Mouse (Mus musculus) limb, embryonic 12.5 days (tissue): ENCODE results near the gene Adcy7. TPM values are rescaled to one million over a fixed set of nuclear protein-coding genes. Genes with fewer than 3 reads are reported as not detected.

Source experiments
- ATAC-seq: fragments of 200-750 bp; cut with Nextera tagmentation; 2 replicates; pipeline ENCODE4 v1.8.0; 2017; ENCODE audit warnings: low read depth, moderate TSS enrichment; ENCODE audit not compliant: insufficient number of reproducible peaks, insufficient read depth, low FRiP score, low TSS enrichment
- H3K27ac ChIP-seq: fragments of 300-500 bp; sonication (generic); 2 replicates; pipeline ENCODE4 v1.5.1; 2016; ENCODE audit warnings: mild to moderate bottlenecking, moderate library complexity
- H3K27me3 ChIP-seq: fragments of 300-500 bp; sonication (generic); 2 replicates; pipeline ENCODE4 v1.6.1; 2016; ENCODE audit warnings: mild to moderate bottlenecking, moderate library complexity
- H3K36me3 ChIP-seq: fragments of 300-500 bp; sonication (generic); 2 replicates; pipeline ENCODE4 v1.6.1; 2016; ENCODE audit warnings: mild to moderate bottlenecking, moderate library complexity
- H3K4me1 ChIP-seq: fragments of 300-500 bp; sonication (generic); replicated peaks from 2 replicates; pipeline ENCODE4 v1.6.1; 2016
- H3K4me2 ChIP-seq: fragments of 300-500 bp; sonication (generic); 2 replicates; pipeline ENCODE4 v1.6.1; 2016; ENCODE audit warnings: mild to moderate bottlenecking, moderate library complexity
- H3K4me3 ChIP-seq: fragments of 300-500 bp; sonication (generic); replicated peaks from 2 replicates; pipeline ENCODE4 v1.5.1; 2016; ENCODE audit warnings: mild to moderate bottlenecking
- H3K9ac ChIP-seq: fragments of 300-500 bp; sonication (generic); replicated peaks from 2 replicates; pipeline ENCODE4 v1.6.1; 2016; ENCODE audit warnings: mild to moderate bottlenecking, moderate library complexity
- H3K9me3 ChIP-seq: fragments of 300-500 bp; sonication (generic); 2 replicates; pipeline ENCODE4 v1.6.1; 2016; ENCODE audit warnings: mild to moderate bottlenecking, moderate library complexity
- WGBS: fragments of 180-500 bp; shearing (Covaris S2); methylation state at CpG from one replicate; pipeline ENCODE4 v1.1.7; 2016; 5-methylcytosine and 5-hydroxymethylcytosine counted together
- polyA plus RNA-seq: library from polyadenylated mRNA; unstranded; fragments of >200 nt; fragmentation: Nextera tagmentation; extraction: Ambion mirVana; gene quantifications from 2 replicates; pipeline ENCODE4 v1.2.1, GENCODE M21; 2016

The Adcy7 gene
- polyA plus RNA-seq, result 3.2 and 4.4 TPM in 2 replicates

DNA sequence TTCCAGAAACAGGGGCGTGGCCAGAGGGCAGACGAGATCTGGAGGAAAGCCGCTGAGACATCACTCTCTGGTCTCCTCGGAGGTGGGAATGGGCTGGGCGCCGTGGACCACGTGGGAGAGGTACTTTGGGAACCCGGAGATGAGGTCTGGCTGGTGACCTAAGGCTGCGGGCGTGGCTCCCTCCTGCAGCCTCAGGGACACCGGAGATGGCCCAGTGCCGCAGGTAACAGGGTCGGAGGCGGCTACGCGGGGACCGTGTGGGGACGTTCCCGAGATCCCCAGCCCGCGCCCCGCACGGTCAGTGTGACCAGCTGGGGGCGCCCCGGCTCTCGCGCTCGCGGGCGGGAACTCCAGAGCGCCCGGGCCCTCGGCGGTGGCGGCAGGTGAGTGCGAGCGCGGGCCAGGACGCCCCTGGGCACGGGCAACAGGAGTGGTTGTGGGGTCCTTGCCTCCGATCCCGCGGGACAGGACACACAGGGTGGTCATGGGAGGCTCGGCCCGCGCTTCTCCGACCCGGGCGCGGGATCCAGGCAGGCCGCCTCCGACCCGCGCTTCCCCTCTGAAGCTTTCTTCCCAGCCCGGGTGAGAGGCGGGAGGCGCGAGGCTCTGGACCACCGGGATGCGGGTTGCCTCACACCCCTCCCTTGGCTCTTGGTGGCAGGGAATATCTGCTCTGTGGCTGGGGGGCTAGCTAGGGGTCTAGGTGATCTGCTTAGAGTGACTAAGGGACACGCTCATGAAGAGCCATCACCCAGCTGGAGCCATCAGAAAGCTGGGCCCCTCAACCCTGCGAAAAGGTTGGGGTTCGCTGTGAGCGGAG lies at the start of gene Adcy7:
Gene Adcy7, plus strand, starts transcription at position 173 of the 820 bp plus-strand sequence.
- peak; percentile 17; the same call in 1 of the 2 replicates for ATAC-seq
- Histone ChIP-seq H3K36me3 (no peaks in the 10 kb centered on the region), H3K4me1 (peaks cover 12% of the 10 kb centered on the region), H3K4me2 (peak within 1 kb of the TSS; percentile 83), H3K9ac (peak within 1 kb of the TSS; percentile 67), H3K27ac (no peak within 1 kb of the TSS), H3K9me3 (no peaks in the 10 kb centered on the region), H3K4me3 (peak within 1 kb of the TSS; percentile 40), H3K27me3 (peaks cover 39% of the 10 kb centered on the region)
- WGBS, result 3% methylated on average over 63 of the region's 64 CpGs

DNA sequence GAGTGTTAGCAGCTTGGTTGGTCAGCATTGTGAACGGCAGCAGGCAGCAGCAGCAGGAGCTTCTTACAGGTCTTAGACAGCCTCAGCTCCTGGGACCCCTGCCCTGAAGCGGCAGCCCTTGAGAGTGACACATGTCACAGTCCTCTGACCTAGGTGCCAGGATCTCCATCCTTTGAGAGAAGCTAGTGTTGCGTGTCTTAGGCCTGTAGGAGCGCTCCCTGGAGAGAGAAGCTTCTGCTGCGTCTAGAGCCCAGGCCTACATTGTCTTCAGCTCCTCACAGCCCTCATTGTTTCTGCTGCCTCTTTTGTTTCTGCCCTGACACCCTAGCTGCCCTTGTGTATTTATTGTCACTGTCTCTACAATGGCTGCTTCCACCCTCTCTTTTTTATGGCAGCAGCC lies 46.8 kb upstream of the Adcy7 start:
- Histone ChIP-seq H3K27ac (no peak overlapping the region; the same call in 1 of the 2 replicates), H3K4me2 (no peak overlapping the region), H3K9ac (no peak overlapping the region), H3K4me3 (no peak overlapping the region), H3K36me3 (no peaks in the 10 kb centered on the region), H3K9me3 (no peaks in the 10 kb centered on the region), H3K4me1 (peaks cover 28% of the 10 kb centered on the region), H3K27me3 (no peaks in the 10 kb centered on the region)
- ATAC-seq, result no peak
- 70% methylated on average over 5 of the region's 5 CpGs for WGBS

DNA sequence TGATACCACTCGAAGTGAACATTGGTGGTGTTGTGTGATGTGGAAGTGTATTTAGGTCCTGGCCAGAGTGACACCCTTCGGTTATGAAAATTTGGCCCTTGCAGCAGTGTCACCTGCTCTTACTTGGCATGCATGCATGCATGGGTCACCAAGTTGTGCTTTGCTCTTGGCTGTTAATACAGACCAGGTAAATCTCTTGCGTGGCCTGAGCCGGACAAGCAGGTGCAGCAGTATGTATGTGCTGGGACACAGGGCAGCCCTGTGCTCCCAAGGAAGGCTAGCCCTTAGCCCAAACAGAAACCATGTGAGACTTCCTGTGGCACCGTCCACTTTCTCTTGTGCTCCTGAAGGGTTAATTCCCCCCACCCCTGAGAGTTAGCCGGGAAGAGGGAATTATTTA lies 44.4 kb upstream of the Adcy7 start:
- no peaks in the 10 kb centered on the region for H3K36me3 ChIP-seq
- no peak overlapping the region for H3K4me2 ChIP-seq
- no peaks in the 10 kb centered on the region for H3K27me3 ChIP-seq
- no peak for ATAC-seq
- H3K9me3 ChIP-seq, result no peaks in the 10 kb centered on the region
- WGBS, result 61% methylated on average over 6 of the region's 6 CpGs
- H3K27ac ChIP-seq, result no peak overlapping the region
- H3K4me3 ChIP-seq, result no peak overlapping the region
- H3K9ac ChIP-seq, result no peak overlapping the region
- peaks cover 35% of the 10 kb centered on the region for H3K4me1 ChIP-seq

DNA sequence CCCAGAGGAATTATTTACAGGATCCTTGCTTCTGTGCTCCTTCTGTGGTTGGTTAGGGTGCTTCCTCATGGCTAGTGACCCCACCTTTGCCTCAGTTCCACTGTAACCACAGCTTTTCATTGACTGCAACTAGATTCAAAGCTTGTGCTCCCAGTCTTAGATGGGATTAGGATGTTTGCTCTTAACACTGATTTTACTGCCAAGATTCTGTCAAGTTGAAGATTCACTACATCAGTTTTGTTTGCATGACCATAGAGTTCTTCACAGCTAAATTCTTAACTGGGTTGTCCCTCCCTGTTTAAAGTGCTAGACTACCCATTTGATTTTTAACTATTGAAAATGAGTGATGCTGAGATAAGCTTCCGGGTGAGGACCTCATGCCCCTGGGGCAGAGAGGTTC lies 43.9 kb upstream of the Adcy7 start:
- no peak overlapping the region for H3K4me3 ChIP-seq
- H3K4me1 ChIP-seq, result peaks cover 38% of the 10 kb centered on the region
- ATAC-seq, result no peak
- no peaks in the 10 kb centered on the region for H3K36me3 ChIP-seq
- H3K9me3 ChIP-seq, result no peaks in the 10 kb centered on the region
- no peaks in the 10 kb centered on the region for H3K27me3 ChIP-seq
- H3K9ac ChIP-seq, result no peak overlapping the region
- H3K4me2 ChIP-seq, result no peak overlapping the region
- 64% methylated on average over 1 of the region's 1 CpGs for WGBS
- H3K27ac ChIP-seq, result no peak overlapping the region

DNA sequence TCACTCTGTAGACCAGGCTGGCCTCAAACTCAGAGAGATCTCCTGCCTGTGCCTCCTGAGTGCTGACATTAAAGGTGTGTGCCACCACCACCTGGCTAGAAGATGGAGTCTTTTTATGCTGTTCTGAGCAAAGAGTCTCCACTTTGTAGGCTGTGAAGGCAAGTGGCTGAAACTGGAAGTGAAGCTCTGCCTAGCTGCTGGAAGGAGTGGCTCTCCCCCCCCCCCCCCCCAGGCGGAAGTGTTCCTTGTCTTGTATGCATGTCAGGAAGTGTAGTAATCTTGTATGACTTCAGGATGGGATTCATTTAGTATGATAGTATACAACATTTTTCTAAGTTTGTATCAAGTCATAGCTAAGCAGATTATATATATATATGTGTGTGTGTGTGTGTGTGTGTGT lies 43.4 kb upstream of the Adcy7 start:
- H3K4me2 ChIP-seq, result no peak overlapping the region
- no peak overlapping the region for H3K4me3 ChIP-seq
- ATAC-seq, result no peak
- peaks cover 38% of the 10 kb centered on the region for H3K4me1 ChIP-seq
- H3K27ac ChIP-seq, result no peak overlapping the region
- 83% methylated on average over 1 of the region's 1 CpGs for WGBS
- no peaks in the 10 kb centered on the region for H3K36me3 ChIP-seq
- no peak overlapping the region for H3K9ac ChIP-seq
- no peaks in the 10 kb centered on the region for H3K9me3 ChIP-seq
- H3K27me3 ChIP-seq, result no peaks in the 10 kb centered on the region

DNA sequence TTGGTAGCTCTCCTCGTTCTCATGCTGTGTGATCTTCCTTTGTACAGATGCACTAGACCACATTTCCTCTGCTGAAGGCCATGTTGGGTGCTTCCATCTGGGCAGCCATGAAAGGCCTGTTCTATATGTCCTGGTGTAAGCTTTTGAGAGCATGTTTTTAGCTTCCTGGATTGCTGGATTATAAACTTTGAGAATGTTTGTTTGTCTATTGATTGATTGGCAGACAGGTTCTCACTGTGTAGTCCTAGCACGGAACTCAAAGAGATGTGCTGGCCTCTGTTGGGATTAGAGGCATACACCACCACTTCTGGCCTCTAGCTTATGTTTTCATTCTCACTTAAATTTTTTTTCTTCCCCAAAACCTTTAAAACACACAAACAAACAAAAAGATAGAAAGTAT lies 35.5 kb upstream of the Adcy7 start:
- Histone ChIP-seq H3K9ac (no peak overlapping the region), H3K4me1 (peaks cover 15% of the 10 kb centered on the region), H3K9me3 (no peaks in the 10 kb centered on the region), H3K27me3 (no peaks in the 10 kb centered on the region), H3K4me3 (no peak overlapping the region), H3K27ac (no peak overlapping the region), H3K36me3 (no peaks in the 10 kb centered on the region), H3K4me2 (no peak overlapping the region)
- no peak for ATAC-seq
- 88% methylated on average over 2 of the region's 2 CpGs for WGBS

DNA sequence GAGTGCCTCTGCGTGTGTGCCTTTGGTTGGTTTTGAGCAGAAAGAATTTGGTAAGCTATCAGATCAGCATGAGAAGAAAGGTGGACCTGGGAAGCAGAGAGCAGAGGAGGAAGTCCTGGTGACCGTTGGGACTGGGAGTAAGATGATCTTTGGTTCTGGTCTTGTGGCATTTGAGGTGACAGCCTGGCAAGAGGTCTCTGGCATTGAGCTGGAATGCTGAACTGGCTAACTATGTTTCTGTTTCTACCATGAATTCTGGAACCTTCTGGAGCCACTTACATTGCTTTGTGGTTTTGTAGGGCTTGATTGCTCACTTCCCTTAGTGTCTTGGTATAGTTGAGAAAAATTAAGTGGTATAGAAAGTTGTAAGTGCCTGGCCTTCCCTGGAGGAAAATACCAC lies 34.6 kb upstream of the Adcy7 start:
- H3K36me3 ChIP-seq, result no peaks in the 10 kb centered on the region
- no peaks in the 10 kb centered on the region for H3K27me3 ChIP-seq
- H3K4me2 ChIP-seq, result no peak overlapping the region
- no peak overlapping the region for H3K9ac ChIP-seq
- WGBS, result 83% methylated on average over 2 of the region's 2 CpGs
- H3K27ac ChIP-seq, result no peak overlapping the region
- peaks cover 6% of the 10 kb centered on the region; the same call in 1 of the 2 replicates for H3K4me1 ChIP-seq
- no peaks in the 10 kb centered on the region for H3K9me3 ChIP-seq
- no peak for ATAC-seq
- H3K4me3 ChIP-seq, result no peak overlapping the region

DNA sequence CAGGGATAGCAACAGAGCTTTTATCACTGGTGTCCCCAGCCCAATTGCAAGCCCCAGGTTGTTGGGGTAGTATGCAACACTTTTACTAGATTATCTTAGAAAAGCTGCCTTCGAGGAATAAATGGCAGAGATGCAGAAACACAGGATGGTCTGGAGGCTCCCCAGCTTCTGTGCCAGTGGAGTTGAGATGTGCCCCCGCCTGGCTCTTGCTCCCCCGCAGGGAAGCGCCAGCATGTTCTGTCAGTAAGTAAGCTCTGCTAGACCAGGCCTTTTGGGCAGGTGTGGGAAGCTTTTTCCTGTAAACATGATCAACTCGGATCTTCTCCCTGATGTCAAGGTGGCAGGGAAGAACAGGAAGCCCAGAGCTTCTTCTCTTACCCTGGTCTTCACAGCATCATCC lies 32.9 kb upstream of the Adcy7 start:
- H3K27ac ChIP-seq, result no peak overlapping the region
- whole genome bisulfite sequencing, result 90% methylated on average over 5 of the region's 5 CpGs
- H3K4me2 ChIP-seq, result no peak overlapping the region
- no peaks in the 10 kb centered on the region for H3K9me3 ChIP-seq
- H3K36me3 ChIP-seq, result peaks cover 9% of the 10 kb centered on the region; the same call in 1 of the 2 replicates
- H3K4me1 ChIP-seq, result no peaks in the 10 kb centered on the region
- no peak overlapping the region for H3K9ac ChIP-seq
- H3K4me3 ChIP-seq, result no peak overlapping the region
- ATAC-seq, result no peak
- no peaks in the 10 kb centered on the region for H3K27me3 ChIP-seq

DNA sequence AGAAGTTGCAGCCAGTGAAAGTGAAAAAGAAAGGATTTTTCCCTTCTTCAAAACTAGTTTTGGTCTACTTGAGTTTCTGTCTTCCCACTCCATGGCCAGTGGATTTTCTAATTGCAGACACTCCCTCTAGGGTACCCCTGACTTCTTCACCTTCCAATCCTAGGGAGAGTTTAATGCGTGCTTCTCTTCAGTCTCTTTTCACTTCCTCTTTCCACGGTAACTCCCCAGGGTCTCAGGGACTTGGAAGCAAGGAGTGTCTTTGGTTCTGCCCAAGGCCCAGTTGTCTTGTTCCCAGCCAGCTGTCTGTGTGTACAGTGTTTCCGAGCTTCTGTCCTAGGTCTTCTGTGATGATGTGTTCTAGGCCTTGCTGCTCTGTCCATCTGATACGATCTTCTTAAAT lies 30.3 kb upstream of the Adcy7 start:
- no peak for ATAC-seq
- 87% methylated on average over 4 of the region's 4 CpGs for WGBS

DNA sequence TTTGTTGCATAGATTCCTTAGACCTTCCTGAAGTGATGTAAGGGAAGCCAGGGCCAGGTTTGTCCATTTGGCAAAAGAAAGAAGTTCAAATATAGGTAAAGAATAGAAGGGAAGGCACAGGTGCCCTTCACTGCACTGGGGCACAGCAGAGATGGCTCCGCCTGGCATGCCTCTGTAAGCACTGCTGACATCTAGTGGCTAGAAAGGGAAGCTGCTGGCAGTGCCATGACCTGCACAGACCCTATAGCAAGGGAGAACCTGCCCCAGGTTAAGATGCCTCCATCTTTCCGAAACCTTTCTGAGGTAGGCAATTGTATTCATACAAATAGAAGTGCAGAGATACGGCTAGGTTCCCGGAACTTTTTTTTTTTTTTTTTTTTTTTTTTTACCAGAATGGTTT lies 27.9 kb upstream of the Adcy7 start:
- H3K9ac ChIP-seq, result no peak overlapping the region
- H3K4me2 ChIP-seq, result no peak overlapping the region
- H3K4me1 ChIP-seq, result no peaks in the 10 kb centered on the region
- ATAC-seq, result no peak
- H3K9me3 ChIP-seq, result no peaks in the 10 kb centered on the region
- H3K27ac ChIP-seq, result no peak overlapping the region
- 74% methylated on average over 4 of the region's 4 CpGs for WGBS
- H3K36me3 ChIP-seq, result peaks cover 43% of the 10 kb centered on the region
- no peaks in the 10 kb centered on the region for H3K27me3 ChIP-seq
- H3K4me3 ChIP-seq, result no peak overlapping the region

More for the DNA sequence above, 30.3 kb upstream of the Adcy7 start:
- no peaks in the 10 kb centered on the region for H3K9me3 ChIP-seq
- no peaks in the 10 kb centered on the region for H3K27me3 ChIP-seq
- H3K4me3 ChIP-seq, result no peak overlapping the region
- H3K9ac ChIP-seq, result no peak overlapping the region
- no peak overlapping the region for H3K4me2 ChIP-seq
- H3K36me3 ChIP-seq, result peaks cover 24% of the 10 kb centered on the region; the same call in 1 of the 2 replicates
- H3K27ac ChIP-seq, result no peak overlapping the region
- no peaks in the 10 kb centered on the region for H3K4me1 ChIP-seq

DNA sequence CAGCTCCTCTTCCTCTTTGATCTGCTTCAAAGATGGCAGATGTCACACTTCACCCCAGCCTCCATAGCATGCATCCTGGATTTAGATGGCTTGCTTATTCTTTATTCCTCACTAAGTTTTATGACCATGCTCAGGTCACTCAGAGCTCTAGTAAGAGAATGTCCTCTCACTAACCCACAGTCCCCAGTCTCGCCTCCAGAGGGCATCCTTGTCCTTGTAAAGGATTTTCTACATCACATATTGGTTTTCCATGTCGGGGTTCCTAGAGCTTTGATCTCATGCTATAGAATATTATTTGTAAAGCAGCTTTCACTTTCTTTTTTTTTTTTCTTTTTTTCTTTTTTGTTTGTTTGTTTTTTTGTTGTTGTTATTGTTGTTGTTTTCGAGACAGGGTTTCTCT lies 19.4 kb upstream of the Adcy7 start:
- no peak overlapping the region for H3K9ac ChIP-seq
- H3K9me3 ChIP-seq, result no peaks in the 10 kb centered on the region
- no peaks in the 10 kb centered on the region for H3K4me1 ChIP-seq
- H3K36me3 ChIP-seq, result peaks cover 72% of the 10 kb centered on the region
- no peak overlapping the region for H3K4me2 ChIP-seq
- no peak for ATAC-seq
- 85% methylated on average over 3 of the region's 3 CpGs for WGBS
- H3K27me3 ChIP-seq, result no peaks in the 10 kb centered on the region
- no peak overlapping the region for H3K27ac ChIP-seq
- H3K4me3 ChIP-seq, result no peak overlapping the region

DNA sequence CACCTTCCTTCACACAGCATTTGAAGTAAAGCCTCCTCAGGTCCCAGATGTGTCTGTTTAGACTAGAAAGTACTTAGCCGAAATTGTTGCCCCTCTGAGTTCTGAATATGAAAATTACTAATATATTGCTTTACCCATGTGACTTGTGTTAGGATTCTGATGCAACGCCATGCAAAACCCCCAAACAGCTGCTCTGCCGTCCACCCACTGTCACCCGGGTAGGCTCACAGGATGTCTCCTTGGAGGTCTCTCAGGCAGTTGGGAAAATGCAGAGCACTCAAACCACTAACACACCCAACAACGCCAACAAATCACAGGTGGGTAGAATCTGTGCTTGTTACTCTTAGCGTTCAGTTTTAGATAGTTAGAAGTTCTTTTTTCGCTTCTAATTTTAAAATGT lies 17.2 kb upstream of the Adcy7 start:
- H3K36me3 ChIP-seq, result peaks cover 59% of the 10 kb centered on the region

More for the DNA sequence above, 17.2 kb upstream of the Adcy7 start:
- Histone ChIP-seq H3K4me3 (no peak overlapping the region), H3K4me2 (no peak overlapping the region), H3K9me3 (no peaks in the 10 kb centered on the region), H3K27me3 (no peaks in the 10 kb centered on the region), H3K27ac (no peak overlapping the region), H3K9ac (no peak overlapping the region), H3K4me1 (no peaks in the 10 kb centered on the region)
- ATAC-seq, result no peak
- 86% methylated on average over 7 of the region's 7 CpGs for WGBS
